Mouse (Mus musculus) layer of hippocampus, adult 18-20 months (tissue): ENCODE measurements around the gene Golga1. TPM values are rescaled to one million over a fixed set of nuclear protein-coding genes. Genes with fewer than 3 reads are reported as not detected.
"Not testable (repeated sequence)": the region's sequence is repeated elsewhere in the genome, so short reads cannot be mapped to it uniquely, and the experiment has no call there.

ENCODE experiments used
- DNase-seq, 2 experiments: peaks; one replicate each; pipeline ENCODE4 v3.0.0; 2022; ENCODE audit warnings: low spot score in 2 of 2
- long read RNA-seq: library from polyadenylated mRNA; stranded (forward); transcript quantifications from one replicate; pipeline ENCODE4 v2.0.0, GENCODE M21; 2021
- total RNA-seq, 2 experiments: library from RNA; stranded (reverse); gene quantifications; 2 replicates each; pipeline ENCODE4 v1.2.3; 2021

Gene Golga1
- total RNA-seq = 10 to 100 TPM; 31.4 to 34.5 TPM
- long read RNA-seq, full-length matches to known transcripts = 10 of 33 reads
- long read RNA-seq, partial matches to known transcripts = 6 of 33 reads
- long read RNA-seq, other reads (novel, unspliced or antisense) = 17 of 33 reads

DNA sequence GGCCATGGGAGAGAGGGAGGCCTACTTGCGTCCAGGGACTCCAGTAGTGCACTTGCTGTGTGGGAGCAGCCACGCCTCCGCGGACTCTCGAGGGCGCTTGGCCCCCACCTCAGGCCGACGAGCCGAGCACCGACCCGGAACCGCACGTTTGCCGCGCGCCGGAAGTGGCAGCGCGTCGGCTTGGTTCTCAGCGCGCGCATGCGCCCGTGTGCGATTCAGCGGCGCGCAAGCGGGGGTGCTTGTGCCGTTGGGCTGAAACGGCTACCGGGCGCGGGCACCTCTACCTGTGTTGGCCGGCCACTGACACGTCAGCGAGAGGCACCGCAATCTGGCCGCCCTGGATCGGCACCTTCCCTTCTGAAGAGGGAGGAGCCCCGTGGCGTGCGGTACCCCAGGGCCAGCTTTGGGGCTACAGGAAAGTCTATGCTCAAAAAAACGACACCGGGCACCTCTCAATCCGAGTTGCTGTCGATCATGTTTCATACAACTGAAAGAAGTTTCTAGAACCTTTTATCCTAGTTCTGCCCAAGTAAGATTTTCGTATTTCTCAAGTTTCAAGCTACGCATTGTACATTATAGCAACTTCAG lies at the start of gene Golga1:
Gene Golga1, minus strand, starts transcription at position 142 of the 588 bp plus-strand sequence.
- peak; percentile 86 to 92 for DNase-seq

DNA sequence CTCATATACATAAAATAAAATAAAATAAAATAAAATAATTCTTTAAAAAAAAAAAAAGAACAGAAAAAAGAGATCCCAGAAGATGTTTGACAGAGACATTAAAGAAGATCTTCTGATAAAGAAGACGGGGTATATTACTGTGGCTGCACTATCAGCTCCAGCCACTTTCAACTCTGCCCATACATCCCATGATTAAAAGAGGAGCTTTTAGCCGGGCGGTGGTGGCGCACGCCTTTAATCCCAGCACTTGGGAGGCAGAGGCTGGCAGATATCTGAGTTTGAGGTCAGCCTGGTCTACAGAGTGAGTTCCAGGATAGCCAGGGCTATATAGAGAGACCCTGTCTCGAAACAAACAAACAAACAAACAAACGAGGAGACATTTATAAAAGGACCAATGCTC lies 48.8 kb upstream of the Golga1 start:
- DNase-seq = no peak

DNA sequence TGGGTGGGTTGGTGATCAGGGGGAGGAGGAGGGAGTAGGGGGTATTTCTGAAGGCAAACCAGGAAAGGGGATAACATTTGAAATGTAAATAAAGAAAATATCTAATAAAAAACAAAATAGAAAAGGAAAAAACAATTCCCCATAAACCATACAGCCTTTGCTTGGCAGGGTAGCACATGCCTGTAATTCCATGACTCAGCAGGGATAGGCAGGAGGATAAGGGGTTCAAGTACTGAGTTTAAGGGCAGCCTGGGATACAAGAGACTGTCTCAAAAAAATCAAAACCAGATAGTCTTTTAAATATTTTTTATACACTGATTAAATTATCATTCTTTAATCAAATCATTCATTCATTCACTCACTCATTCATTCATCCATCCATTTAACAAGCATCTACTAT lies 45.2 kb upstream of the Golga1 start:
- DNase-seq = no peak

DNA sequence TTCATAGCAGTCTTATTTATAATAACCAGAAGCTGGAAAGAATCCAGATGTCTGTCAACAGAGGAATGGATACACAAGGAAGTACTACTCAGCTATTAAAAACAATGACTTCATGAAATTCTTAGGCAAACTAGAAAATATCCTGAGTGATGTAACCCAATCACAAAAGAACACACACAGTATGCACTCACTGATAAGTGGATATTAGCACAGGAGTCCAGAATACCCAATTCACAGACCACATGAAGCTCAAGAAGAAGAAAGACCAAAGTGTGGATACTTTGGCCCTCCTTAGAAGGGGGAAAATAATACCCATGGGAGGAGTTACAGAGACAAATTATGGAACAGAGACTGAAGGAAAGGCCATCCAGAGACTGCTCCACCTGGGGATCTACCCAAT lies 44.4 kb upstream of the Golga1 start:
- DNase-seq = not testable (repeated sequence)

DNA sequence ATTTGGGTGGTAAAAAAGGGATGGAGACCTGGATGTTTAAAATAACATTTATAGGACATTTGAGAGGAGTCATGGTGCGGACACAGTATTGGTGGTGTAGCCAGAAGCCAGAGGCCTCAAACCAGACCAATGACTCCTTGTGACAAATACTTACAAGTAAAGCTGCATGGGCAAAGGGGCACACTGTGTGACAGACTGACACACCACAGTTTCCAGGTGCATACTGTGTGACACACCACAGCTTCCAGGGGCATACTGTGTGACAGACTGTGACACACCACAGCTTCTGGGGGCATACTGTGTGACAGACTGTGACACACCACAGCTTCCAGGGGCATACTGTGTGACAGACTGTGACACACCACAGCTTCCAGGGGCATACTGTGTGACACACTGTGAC lies 34.6 kb upstream of the Golga1 start:
- not testable (repeated sequence) for DNase-seq

DNA sequence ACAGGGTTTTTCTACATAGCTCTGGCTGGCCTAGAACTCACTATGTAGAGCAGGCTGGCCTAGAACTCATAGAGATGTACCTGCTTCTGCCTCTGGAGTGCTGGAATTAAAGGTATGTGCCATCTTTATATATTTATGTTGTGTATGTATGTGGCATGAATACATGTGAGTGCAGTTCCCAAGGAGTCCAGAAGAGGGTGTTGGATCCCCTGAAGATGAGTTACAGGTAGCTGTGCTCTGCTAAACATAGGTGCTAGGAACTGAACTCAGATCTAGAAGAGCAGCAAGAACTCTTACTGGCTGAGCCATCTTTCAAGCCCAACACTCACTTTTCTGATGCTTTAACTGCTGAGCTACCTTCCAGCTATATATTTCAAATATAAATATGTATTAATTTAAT lies 32.7 kb upstream of the Golga1 start:
- DNase-seq = no peak

DNA sequence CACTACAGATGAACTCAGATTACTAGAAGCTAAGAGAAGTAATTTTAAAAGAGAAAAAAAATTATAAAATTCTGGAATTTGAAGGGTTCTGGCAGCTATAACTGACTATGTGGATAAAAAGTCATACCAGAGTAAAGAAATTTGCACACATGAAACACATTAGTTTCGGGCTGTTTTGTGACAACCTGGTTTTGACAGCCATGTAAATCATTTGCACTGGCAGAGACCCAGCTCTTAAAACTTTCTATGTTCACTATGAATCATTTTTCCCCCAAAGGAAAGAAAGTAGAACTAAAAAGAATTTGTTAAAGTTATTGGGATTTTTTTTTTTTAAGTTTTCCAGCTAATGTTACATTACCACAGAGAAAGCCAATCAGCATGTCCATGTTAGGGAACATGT lies 26.6 kb upstream of the Golga1 start:
- no peak for DNase-seq

DNA sequence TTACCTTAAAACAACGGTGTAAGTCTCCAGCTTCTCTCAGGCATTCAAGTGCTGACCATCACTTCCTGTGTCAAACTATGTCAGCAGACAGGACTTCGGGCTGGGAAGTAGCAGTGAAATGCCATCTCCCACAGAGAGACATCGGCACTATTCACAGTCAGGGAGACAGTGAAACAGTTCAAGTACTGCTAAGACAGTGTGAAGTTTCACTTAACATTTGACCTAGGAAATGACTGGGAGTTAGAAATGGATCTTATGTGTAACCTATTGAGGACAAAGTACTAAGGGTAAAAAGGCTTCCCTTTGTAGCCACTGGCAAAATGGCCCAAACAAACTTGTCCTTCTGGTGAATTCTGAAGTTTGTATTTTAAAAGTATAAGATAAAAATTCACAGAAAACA lies 17.4 kb upstream of the Golga1 start:
- DNase-seq = no peak

DNA sequence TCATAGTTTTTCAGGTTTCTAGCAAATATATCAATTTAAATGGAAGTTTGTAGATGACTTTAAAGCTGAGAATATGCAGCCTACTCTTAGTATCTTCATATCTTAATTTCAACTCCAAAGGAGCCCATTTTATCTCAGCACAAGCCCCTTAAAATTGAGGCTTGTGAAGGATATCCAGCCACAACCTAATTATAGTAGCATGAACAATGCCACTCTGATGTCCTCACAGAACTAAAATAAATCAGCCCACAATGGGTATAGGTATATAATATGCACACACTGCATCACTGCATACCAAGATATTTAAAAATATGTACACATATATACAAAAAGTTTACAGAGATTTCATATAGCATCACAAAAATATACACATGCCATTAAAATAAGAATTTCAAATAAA lies 5.3 kb upstream of the Golga1 start:
- DNase-seq = no peak

DNA sequence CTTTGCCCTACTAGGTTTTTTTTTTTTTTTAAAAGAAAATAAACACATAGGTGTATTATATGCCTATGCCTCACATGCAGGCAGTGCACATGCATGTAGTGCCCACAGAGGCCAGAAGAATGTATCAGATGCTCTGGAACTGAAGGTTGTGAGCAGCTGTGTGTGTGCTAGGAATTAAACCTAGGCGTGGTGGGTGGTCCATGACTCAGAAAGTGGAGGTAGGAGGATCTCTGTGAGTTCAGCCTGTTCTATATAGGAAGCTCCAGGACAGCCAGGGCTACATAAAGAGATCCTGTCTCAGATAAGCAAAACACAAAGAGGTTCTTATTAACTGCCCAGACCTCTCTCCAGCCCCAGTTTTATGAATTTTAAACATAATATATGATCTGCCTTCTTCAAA lies 3.8 kb upstream of the Golga1 start:
- no peak for DNase-seq

DNA sequence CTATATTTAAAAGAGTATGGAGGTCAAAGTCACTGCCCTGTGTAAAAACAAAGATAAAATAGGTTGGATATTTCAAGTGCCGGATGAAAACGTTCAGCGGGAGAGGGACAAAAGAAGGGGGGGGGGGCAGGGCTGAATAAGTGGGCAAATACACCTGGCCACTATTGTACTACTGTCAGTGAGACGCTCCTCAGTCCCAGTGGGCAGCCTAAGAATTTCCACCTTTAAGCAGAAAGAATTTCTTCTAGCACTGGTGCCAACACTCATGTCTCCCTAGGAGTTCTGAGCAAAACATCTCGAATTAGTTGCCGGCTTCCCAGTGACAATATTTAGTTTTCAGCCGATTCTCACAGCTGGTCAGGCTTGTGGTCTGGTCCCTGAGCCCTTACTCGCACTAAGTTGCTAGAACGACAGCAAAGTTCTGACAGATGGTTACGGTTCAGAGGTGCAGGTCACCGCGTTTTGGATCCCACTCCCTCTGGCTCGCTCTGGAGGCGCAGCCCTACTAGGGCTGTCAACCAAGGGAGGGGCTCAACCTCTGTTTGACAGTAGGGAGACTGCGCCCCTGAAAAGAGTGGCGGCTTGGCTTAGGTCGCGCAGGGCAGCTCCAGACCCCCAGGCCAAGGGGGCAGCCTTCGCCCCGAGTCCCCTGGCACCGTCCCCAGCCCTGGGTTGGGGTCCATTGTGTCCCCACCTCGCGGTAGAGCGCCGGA lies 498 bp downstream of the Golga1 start:
- no peak for DNase-seq

DNA sequence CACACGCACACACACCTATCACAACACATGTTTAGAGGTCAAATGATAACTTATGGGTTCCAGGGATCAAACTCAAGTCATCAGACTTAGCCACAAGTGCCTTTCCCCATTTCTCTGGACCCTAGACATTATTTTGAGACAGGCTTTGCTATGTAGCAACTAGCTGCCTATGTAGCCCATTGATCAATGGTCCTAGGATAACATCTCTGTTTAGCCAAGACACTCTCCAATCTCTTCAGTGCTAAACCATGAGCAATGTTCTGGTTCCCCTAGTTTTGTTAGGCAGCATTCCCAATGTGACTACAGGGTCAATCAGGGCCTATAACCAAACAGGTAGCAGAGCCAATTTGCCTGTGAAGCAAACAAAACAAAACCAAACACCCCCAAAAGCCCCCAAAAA lies 16.8 kb downstream of the Golga1 start:
- no peak for DNase-seq

DNA sequence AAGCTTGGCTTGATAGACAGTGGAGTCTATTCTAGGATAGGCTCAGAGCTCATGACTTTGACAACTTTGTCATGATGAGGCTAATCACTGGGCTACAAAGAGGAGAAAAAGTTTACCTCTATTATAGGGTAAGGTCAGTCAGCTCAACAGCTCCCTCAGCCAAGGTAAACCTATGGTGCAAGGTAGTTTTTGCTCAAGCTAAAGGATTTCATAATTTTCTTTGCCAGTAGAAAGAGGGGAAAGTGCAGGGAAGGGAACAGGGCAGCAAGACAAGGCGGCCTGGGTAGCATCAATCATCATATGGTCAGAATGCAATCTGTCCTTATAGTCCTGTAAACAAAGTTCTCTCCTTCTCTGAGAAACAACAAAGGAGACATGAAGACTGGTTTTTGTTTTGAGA lies 25.1 kb downstream of the Golga1 start:
- DNase-seq = no peak

DNA sequence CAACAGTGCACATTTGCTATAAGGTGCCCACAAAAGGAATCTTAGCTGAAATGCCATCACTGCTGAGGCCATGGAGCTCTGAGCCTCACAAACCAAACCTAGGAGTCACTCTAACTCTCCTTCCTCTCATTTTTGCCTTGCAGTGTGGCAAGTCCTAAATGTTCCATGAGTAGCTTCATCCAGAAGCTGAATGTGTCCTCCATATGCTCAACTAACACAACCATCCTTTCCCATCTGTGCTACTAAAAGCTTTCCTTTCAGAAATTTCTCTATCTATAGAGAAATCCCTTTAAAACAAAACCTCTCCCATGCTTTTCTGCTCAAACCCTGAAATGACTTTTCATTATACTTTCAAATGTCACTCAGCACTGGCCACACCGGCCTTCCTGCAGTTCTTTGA lies 33.7 kb downstream of the Golga1 start:
- DNase-seq = peak; percentile 9 to 64

DNA sequence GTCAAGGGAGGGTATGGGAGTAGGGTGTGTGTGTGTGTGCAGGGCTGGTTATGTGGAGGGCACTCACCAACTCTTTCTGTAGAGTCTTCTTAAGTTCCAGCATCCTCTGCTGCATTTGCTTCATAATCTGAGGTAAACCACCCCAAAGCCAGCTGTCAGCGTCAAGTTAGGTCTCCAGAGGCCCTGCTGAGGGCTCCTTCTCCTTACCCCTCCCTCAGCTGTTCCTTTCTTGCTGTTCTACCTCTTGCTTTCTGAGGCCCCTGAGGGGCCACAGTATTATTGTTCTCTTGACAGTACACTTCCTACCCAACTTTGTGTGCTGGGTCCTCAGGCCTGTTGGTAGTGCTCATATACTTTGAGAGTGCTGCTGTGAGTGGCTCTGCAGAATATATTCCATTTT lies 45.3 kb downstream of the Golga1 start:
- no peak for DNase-seq

DNA sequence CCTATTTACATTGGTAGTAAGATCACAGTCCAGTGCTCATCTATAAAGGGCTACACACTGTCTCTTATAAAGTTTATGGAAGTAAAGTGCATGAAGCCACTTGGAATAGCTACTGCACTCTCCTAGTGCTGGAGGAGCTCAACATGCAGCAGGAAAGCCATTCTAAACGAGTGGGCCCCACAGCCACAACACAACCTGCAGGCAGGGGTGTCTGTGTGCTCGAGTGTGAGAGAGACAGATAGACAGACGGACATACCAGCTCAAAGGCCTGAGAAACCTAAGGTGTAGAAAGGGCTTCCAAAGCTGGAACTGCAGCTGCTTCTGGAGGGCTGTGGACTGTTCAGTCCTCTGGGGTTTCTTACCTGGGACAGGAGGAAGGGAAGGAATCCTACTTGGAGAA lies 48.8 kb downstream of the Golga1 start:
- no peak for DNase-seq

DNA sequence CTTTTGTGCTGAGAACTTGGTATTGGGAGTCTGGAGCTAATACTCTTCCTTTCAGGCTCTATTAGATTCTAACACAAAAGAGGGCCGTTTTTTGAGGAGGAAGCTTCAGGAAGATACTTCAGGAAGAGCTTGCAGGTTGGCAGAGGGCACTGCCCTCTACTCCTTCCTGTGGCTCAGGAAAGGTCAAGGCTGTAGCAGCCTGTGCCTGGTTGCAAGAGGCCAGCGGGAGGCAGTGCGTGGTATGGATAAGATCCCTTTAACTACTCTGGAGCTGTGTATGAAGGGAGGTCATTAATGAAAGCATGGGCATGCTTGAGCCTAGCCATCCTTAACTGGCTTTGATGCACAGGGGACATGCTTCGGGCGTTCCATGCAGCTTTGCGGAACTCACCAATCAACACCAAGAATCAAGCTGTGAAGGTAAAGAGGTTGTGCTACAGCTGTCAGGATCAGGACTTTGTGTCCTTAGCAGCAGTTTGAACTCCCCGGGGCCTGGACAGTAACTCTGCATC lies 52.5 kb downstream of the Golga1 start:
- DNase-seq = no peak

DNA sequence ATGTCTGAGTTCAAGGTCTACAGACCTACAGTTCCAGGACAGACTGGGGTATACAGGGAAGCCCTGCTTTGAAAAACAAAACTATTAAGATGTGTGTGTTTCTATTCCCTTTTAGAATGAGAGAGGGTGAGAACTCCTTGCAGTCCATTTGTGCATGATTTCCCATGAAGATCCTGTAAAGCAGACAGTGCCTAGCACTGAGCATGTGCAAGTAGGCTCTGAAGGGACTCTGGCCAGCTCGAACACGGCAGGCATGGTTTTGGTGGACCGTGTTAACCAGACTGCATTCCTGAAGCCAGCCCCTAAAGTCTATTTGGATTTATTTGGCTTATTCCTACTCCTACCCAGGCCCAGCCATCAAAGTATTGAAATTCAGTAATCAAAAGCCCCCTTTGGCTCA lies 53.4 kb downstream of the Golga1 start:
- no peak for DNase-seq

DNA sequence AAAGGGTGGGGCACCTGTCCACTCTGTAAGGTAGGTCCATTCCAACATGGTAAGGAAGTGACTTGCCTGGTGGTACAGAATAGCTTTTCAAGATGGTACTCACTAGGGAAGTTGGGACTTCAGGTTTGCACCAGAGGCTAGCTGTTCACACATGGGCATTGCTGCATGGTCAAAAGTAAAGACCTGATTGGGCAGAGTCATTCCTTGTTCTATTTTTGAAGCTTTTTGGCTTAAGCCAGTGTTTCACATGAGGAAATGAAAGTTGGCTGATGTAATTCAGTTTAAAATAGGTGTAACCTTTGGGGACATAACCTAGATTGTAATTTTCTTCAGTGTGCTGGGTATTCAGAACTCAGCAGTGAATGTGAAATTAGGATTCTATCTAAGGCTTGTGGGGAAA lies 54.1 kb downstream of the Golga1 start:
- DNase-seq = no peak

DNA sequence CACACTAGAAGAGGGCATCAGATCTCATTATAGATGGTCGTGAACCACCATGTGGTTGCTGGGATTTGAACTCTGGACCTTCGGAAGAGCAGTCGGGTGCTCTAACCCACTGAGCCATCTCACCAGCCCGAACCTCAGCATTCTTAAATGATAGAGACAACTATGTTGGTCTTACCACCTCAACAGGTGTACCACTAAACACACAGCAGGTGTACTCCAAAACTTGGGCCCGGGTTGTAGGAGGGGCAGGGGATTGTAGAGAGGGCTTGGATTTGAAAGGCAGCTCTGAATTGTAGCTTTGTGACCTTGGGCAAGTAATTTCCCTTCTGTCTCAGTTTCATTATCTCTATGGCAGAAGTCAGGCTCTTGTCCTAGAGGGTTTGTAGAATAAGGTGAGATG lies 55.2 kb downstream of the Golga1 start:
- DNase-seq = not testable (repeated sequence)

DNA sequence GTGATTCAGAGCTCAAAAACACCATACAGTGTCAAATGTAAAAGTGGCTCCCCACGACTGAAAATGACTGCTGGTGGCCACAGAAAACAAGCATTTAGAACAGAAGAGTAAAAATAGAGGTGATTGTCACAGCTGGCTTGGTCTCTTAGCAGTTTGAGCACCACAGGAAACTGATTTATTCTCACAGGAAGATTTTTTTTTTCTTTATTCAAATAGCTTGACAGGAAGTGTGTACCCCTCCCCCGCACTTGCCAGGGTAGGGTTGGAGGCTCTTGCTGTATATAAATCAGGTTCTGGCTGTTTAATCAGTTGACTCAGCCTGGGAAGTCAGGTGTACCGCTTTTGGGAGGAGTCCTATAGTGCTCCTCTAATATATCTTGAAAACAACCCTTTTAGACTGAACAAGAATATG lies 56.4 kb downstream of the Golga1 start:
- no peak for DNase-seq

DNA sequence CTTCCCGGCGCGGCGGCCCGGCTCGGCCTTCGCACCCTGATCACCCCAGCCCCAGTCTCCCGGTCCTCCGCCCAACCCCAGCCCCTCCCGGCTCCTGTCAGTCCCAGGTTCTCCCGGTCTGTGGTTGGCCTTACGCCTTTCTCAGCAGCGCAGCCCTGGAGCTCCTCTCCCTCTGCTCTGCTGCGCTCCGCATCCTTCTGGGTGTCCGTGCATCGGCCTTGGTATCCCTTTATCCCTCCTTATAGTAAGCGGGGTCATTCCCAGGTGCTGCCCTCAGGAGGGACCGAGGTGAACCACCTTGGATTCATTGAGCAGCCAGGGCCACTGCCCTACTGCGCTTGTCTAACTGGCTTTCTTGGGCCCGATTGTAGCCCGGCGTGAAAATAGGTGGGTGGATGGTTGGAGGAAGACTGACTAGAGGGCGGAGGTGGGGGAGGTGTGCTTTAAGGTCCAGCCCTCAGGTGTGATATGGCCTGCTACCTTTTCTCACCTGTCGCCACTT lies 56.9 kb downstream of the Golga1 start:
- no peak for DNase-seq

DNA sequence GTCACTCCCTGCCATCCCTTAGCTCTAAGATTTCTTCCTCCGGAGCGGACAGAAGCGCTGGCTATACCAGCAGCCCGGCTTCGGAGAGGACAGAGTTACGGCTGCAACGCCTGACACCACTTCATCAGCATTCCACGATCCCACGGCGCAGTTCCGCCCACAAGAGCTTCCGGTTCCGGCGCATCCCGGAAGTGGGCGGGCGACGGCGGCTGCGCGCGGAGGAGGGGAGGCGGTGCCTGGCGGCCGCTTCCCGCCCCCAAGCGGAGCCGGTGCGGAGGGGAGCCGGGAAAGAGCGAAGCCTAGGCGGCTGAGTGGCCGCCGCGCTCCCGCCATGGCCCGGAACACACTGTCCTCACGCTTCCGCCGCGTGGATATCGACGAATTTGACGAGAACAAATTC lies 57.5 kb downstream of the Golga1 start:
- peak; percentile 92 to 95 for DNase-seq
